Mouse (Mus musculus) bone marrow, adult 2 months (tissue): ENCODE results near the gene Umad1.

Experiments
- CTCF ChIP-seq: fragments of 200-500 bp; IDR thresholded peaks from 2 replicates; pipeline ENCODE4 v1.5.1; 2011; ENCODE audit warnings: low read length, control low read depth; ENCODE audit not compliant: control insufficient read depth, insufficient read depth
- POLR2A ChIP-seq: fragments of 200-500 bp; IDR thresholded peaks from 2 replicates; pipeline ENCODE4 v1.6.1; 2011; ENCODE audit warnings: low read depth, mild to moderate bottlenecking, control low read depth, low read length, borderline replicate concordance; ENCODE audit not compliant: control insufficient read depth

GRCm38 (mm10) chr6:8455599-8455998, 196.5 kb downstream of the Umad1 start:
- TF ChIP-seq CTCF (no peak), POLR2A (no peak)
